Mouse (Mus musculus) C2C12 (cell line): ENCODE results near the gene Olfr1413. TPM values are rescaled to one million over a fixed set of nuclear protein-coding genes. Genes with fewer than 3 reads are reported as not detected.
A peak's percentile ranks its signal among the peaks of the same experiment; 100 is the strongest.

Experiments used
- H3K27me3 ChIP-seq: one replicate; pipeline ENCODE4 v1.6.1; 2011; ENCODE audit not compliant: control insufficient read depth, insufficient read depth, insufficient read length
- H3K36me3 ChIP-seq: one replicate; pipeline ENCODE4 v1.6.1; 2011; ENCODE audit not compliant: control insufficient read depth, insufficient read depth
- H3K4me3 ChIP-seq: one replicate; pipeline ENCODE4 v1.5.1; 2011; ENCODE audit warnings: mild to moderate bottlenecking, control low read depth; ENCODE audit not compliant: poor library complexity, insufficient read depth, severe bottlenecking
- H3K79me2 ChIP-seq: one replicate; pipeline ENCODE4 v1.6.1; 2011; ENCODE audit not compliant: control insufficient read depth, insufficient read depth
- H3K79me3 ChIP-seq: one replicate; pipeline ENCODE4 v1.6.1; 2011; ENCODE audit warnings: low read depth, control low read depth
- H3ac ChIP-seq: one replicate; pipeline ENCODE3; 2011; ENCODE audit warnings: low read depth; ENCODE audit not compliant: control insufficient read depth, insufficient read length
- CEBPB ChIP-seq: IDR thresholded peaks from one replicate; pipeline ENCODE4 v1.6.1; 2011; ENCODE audit warnings: low read depth, mild to moderate bottlenecking, control low read depth, moderate library complexity
- CTCF ChIP-seq: IDR thresholded peaks from one replicate; pipeline ENCODE4 v1.5.1; 2011; ENCODE audit not compliant: control insufficient read depth, insufficient read depth, insufficient read length
- FOSL1 ChIP-seq: IDR thresholded peaks from one replicate; pipeline ENCODE4 v1.8.0; 2011; ENCODE audit warnings: mild to moderate bottlenecking, low read length; ENCODE audit not compliant: poor library complexity, insufficient read depth, severe bottlenecking
- MAX ChIP-seq: IDR thresholded peaks from one replicate; pipeline ENCODE4 v1.6.1; 2011; ENCODE audit warnings: mild to moderate bottlenecking, control low read depth
- MYOD1 ChIP-seq: IDR thresholded peaks from one replicate; pipeline ENCODE4 v1.6.1; 2011; ENCODE audit warnings: low read depth; ENCODE audit not compliant: control insufficient read depth, insufficient read length
- MYOG ChIP-seq: IDR thresholded peaks from one replicate; pipeline ENCODE4 v1.6.1; 2011; ENCODE audit not compliant: control insufficient read depth, insufficient read length; ENCODE audit errors: extremely low read depth
- USF1 ChIP-seq: IDR thresholded peaks from one replicate; pipeline ENCODE4 v1.6.1; 2011; ENCODE audit warnings: low read depth, mild to moderate bottlenecking, control low read depth, moderate library complexity
- polyA plus RNA-seq: library from polyadenylated mRNA; unstranded; fragments of >200 nt; fragmentation: generic; extraction: Trizol; gene quantifications from one replicate; pipeline ENCODE4 v1.2.1, GENCODE M21; 2012; ENCODE audit warnings: missing spikeins

The Olfr1413 gene
- polyA plus RNA-seq, 1 experiment = not detected

DNA sequence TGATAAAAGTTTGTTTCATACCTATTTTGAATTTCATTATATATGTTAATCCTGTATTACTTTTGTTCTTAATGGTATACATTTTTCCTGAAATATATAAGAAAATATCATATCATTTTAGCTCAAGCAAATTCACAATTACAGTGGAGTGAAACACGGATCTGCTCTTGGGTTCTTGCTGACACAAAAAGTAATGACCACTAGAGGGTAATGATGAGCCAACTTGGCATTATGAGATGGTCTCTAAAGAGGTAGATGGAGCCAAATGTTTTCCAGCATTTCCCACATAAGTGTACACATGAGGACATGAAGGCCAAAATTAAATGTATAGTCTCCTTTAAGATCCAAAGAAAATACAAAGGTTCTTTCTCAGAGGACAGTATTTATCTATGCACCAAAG is 43.4 kb downstream of the Olfr1413 start:
- H3ac ChIP-seq = no peak overlapping the region
- H3K79me3 ChIP-seq = no peaks in the 10 kb centered on the region
- H3K36me3 ChIP-seq = no peaks in the 10 kb centered on the region
- no peaks in the 10 kb centered on the region for H3K79me2 ChIP-seq
- TF ChIP-seq MAX (no peak), CTCF (peak; percentile 12), MYOG (no peak)
- H3K27me3 ChIP-seq = peaks cover 6% of the 10 kb centered on the region
- H3K4me3 ChIP-seq = no peak overlapping the region

DNA sequence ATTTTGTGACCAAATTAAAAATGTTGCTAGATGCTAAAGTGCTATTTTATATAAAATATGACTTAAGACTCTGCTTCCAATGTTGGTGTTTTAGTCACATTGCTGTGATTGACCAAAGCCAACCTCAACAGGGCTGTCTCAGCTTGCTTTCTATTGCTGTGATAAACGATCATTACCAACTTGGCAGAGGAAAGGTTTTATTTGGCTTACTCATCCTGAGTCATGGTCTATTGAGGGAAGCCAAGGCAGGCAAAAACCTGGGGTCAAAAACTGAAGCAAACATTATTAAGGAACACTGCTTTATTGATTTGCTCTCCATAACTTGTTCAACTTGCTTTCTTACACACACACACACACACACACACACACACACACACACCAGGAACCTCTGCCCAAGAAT is 44.9 kb downstream of the Olfr1413 start:
- no peaks in the 10 kb centered on the region for H3K36me3 ChIP-seq
- H3K79me3 ChIP-seq = no peaks in the 10 kb centered on the region
- no peaks in the 10 kb centered on the region for H3K27me3 ChIP-seq
- H3K79me2 ChIP-seq = no peaks in the 10 kb centered on the region
- H3K4me3 ChIP-seq = no peak overlapping the region
- H3ac ChIP-seq = no peak overlapping the region
- peak; percentile 95 for TF ChIP-seq FOSL1
- no peak for TF ChIP-seq MYOD1
- TF ChIP-seq USF1 = peak; percentile 16

DNA sequence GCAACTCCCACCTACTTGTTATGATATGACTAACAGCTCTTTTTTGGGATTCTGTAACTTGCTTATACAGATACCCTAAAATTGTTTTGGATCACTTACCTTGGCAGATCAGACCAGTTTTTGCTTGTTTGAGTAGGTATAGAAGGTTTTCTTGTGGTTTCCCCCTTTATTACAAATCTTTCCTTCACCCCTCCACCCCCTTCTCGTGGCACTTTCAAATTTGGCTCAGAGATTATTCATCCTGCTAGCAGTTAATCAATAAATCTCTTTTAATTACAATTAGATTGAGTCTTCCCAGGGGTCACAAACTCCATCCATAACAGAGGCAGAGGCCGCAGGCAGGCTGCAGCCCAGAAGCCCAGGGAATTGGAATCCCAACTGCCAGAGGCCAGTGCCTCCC is 46.4 kb downstream of the Olfr1413 start, which contains the start of gene Olfr12:
TSS of gene Olfr12 (plus strand) at position 301 of the 400 bp plus-strand sequence.
- no peaks in the 10 kb centered on the region for H3K79me2 ChIP-seq
- H3K27me3 ChIP-seq = no peaks in the 10 kb centered on the region
- H3K79me3 ChIP-seq = no peaks in the 10 kb centered on the region
- TF ChIP-seq CEBPB = no peak
- no peak for TF ChIP-seq CTCF
- TF ChIP-seq FOSL1 = no peak
- no peak for TF ChIP-seq USF1
- no peak for TF ChIP-seq MYOD1
- no peak for TF ChIP-seq MAX
- TF ChIP-seq MYOG = no peak
- H3K4me3 ChIP-seq = no peak within 1 kb of the TSS
- H3K36me3 ChIP-seq = no peaks in the 10 kb centered on the region
- H3ac ChIP-seq = no peak within 1 kb of the TSS

DNA sequence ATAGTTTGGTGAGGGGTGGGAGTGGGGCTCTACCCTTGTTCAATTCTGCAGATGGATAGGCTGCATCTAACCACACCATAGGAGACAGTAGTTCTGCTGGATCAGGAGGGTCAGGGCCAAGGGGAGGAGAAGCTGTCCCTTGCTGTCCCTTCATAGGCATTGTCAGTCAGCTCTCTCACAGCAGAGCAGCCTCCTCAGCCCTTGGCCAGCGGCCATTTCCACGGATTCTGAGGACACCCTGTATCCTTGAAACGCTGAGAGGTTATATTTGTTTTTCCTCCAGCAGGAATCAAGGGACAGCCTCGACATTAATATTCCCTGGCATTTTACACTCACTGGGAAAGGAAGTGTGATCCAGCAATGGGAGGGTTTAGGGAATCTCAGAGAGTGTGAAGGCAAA is 47.2 kb downstream of the Olfr1413 start:
- no peak overlapping the region for H3ac ChIP-seq
- H3K36me3 ChIP-seq = no peaks in the 10 kb centered on the region
- H3K79me3 ChIP-seq = no peaks in the 10 kb centered on the region
- TF ChIP-seq CEBPB = no peak
- H3K4me3 ChIP-seq = no peak overlapping the region
- no peaks in the 10 kb centered on the region for H3K27me3 ChIP-seq
- H3K79me2 ChIP-seq = no peaks in the 10 kb centered on the region

Other genes starting within 250 kb of the Olfr1413 start
- gene Ndufa10, start 97.5 kb upstream of the Olfr1413 start, polyA plus RNA-seq = 112 TPM
- gene Olfr1416, start 86.2 kb upstream of the Olfr1413 start, polyA plus RNA-seq = not detected
- not detected for gene Olfr1415, start 75.2 kb upstream of the Olfr1413 start, polyA plus RNA-seq
- not detected for gene Olfr1414, start 52.7 kb upstream of the Olfr1413 start, polyA plus RNA-seq
- gene Olfr1412, start 14.5 kb downstream of the Olfr1413 start, polyA plus RNA-seq = not detected
- gene Olfr1411, start 23.1 kb downstream of the Olfr1413 start, polyA plus RNA-seq = not detected
- gene Olfr1410, start 34.5 kb downstream of the Olfr1413 start, polyA plus RNA-seq = not detected
- not detected for gene Olfr12, start 46.5 kb downstream of the Olfr1413 start, polyA plus RNA-seq
- 430 TPM for gene Cops9, start 70.7 kb downstream of the Olfr1413 start, polyA plus RNA-seq
- not detected for gene Otos, start 77.5 kb downstream of the Olfr1413 start, polyA plus RNA-seq